Comparison of ENCODE assay signal across 8 mouse cellular contexts in the genomic region with DNA sequence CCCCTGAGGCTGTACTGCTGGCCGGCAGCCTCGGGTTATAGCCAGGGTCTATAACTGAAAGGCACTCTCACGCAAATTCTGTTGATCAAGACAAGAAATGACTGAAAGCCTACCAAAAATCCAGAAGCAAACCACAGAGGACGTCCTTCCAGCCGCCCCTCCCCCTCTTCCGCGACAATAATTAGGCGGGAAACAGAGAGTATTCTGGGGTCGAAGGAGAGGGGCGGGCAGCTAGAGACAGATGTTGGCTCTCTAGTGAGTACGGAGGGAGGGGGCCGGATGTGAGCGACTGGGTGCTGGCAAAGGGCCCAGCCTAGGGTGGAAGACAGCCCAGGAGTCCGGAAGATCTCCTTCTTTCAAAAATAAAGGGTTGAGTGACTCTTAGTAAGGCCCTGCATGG. TPM values are rescaled to one million over a fixed set of nuclear protein-coding genes. Genes with fewer than 3 reads are reported as not detected.
DNase-seq lines count a peak whose midpoint lies in the region; ATAC-seq lines count a peak whose summit lies in the region.

Fam173a (minus strand) TSS at position 287 of the 400 bp plus-strand sequence.

- DNase-seq in ZHBTc4 (ENCODE audit: low read depth, low spot score): peak; percentile 41
- DNase-seq in embryo, embryonic 10 days (ENCODE audit: low spot score): peak; percentile 75
- peak in 1 of 2 experiments; percentile 66 for DNase-seq in gastrocnemius, postnatal 36 days
- DNase-seq in left cerebral cortex, postnatal 25 days (ENCODE audit: low spot score in 2 of 2): peak in 1 of 2 experiments; percentile 81
- peak; percentile 75 for DNase-seq in right cerebral cortex, postnatal 14 days
- peak; percentile 71 for DNase-seq in yolk sac, embryonic 10.5 days (ENCODE audit: low spot score)

- peak; percentile 86 for ATAC-seq in inflammation-experienced regulatory T-cells, adult 6 months
- ATAC-seq in megakaryocyte progenitor cell, adult 5-6 weeks (replicated peaks; ENCODE audit: poor library complexity): peak; percentile 57

- intact Hi-C loops in gastrocnemius, postnatal 36 days (cut with DNase I): no loop called here
- intact Hi-C loops in left cerebral cortex, postnatal 25 days (cut with DNase I): no loop called here

RNA-seq across cellular contexts. Expression of gene Fam173a, which starts in this region (rescaled TPM):
- 10 to 100 TPM; 34.8 to 38.9 TPM for total RNA-seq in gastrocnemius, postnatal 36 days (2021)
- polyA plus RNA-seq in inflammation-experienced regulatory T-cells, adult 6 months (2017; shearing (Covaris generic)): 100 to 1,000 TPM; 158 to 288 (median 193) TPM
- 10 to 100 TPM; 79.7 to 82.2 TPM for total RNA-seq in left cerebral cortex, postnatal 25 days (2021)
- 113 and 126 TPM in 2 replicates for total RNA-seq in megakaryocyte progenitor cell, adult 5-6 weeks (2015)
- 29.3 and 38.2 TPM in 2 replicates for total RNA-seq in megakaryocyte progenitor cell, adult 5-6 weeks (2017)
